8 mouse cellular contexts compared by ENCODE assay signal in genomic region chr9:21615617-21616231, GRCm38 (mm10). TPM values are rescaled to one million over a fixed set of nuclear protein-coding genes. Genes with fewer than 3 reads are reported as not detected.
A peak's percentile ranks its signal among the peaks of the same experiment; 100 is the strongest.
DNase-seq lines count a peak whose midpoint lies in the region; ATAC-seq lines count a peak whose summit lies in the region.

Smarca4 (plus strand) TSS chr9:21616169.

- peak; percentile 99 for DNase-seq in adipocyte (ENCODE audit: low spot score)
- DNase-seq in embryo, embryonic 10 days (ENCODE audit: low spot score) = peak; percentile 100
- DNase-seq in gastrocnemius, postnatal 10 days = peak; percentile 99
- peak; percentile 100 for DNase-seq in induced T-regulatory cell, adult 2 months (ENCODE audit: low read depth)
- DNase-seq in left cerebral cortex, adult 9 months (ENCODE audit: low spot score in 2 of 2) = peak; percentile 99 to 100
- peak; percentile 100 for DNase-seq in right cerebral cortex, postnatal 14 days
- DNase-seq in urinary bladder, postnatal 36 days (ENCODE audit: low spot score in 2 of 2) = peak; percentile 99 to 100

- peak; percentile 91 for ATAC-seq in megakaryocyte progenitor cell, adult 5-6 weeks (replicated peaks; ENCODE audit: poor library complexity)

RNA-seq across cellular contexts. Expression of gene Smarca4, which starts in this region (rescaled TPM):
- total RNA-seq in gastrocnemius, postnatal 10 days (2021) = 10 to 100 TPM; 52.4 to 58.3 TPM
- 58.8 and 63.2 TPM in 2 replicates for total RNA-seq in megakaryocyte progenitor cell, adult 5-6 weeks (2015)
- 64.0 and 71.1 TPM in 2 replicates for total RNA-seq in megakaryocyte progenitor cell, adult 5-6 weeks (2017)

Comparison
In these comparisons a context has a peak if more than half of its experiments do, and no peak if none do; other contexts are left out.
1. Peak in every context shown above with its lines: DNase-seq and ATAC-seq.